ENCODE assay signal across 11 mouse cellular contexts in genomic region chr2:153548221-153548923, GRCm38 (mm10). TPM values are rescaled to one million over a fixed set of nuclear protein-coding genes. Genes with fewer than 3 reads are reported as not detected.
DNase-seq lines count a peak whose midpoint lies in the region; ATAC-seq lines count a peak whose summit lies in the region.
"Had no signal": no experiment of that assay in that cellular context is flagged by ENCODE, and none has a peak within 500 bp of the region (broad histone marks: within the 10 kb centered on the region; RNA-seq: fewer than 3 reads in every experiment).

No protein-coding gene starts in this region.

- no peak for DNase-seq in heart, postnatal 36 days
- DNase-seq in Muller cell, postnatal 12 days (ENCODE audit: inconsistent ontology term) = peak; percentile 9
- DNase-seq in liver, embryonic 13.5 days = no peak
- DNase-seq in gastrocnemius, adult 18-20 months (ENCODE audit: low spot score) = no peak
- DNase-seq in T-cell, adult 2 months (ENCODE audit: low spot score) = no peak
- no peak for DNase-seq in MN1 (ENCODE audit: low spot score)
- DNase-seq: kidney, postnatal 25 days; thymus, postnatal 36 days had no signal

- H3K27me3 ChIP-seq in heart, embryonic 11.5 days (ENCODE audit: control insufficient read depth, insufficient read depth, low read length) = 0 out of 2 replicates have a peak, but pooled peaks cover 4% of the 10 kb centered on the region
- H3K27me3 ChIP-seq in embryonic facial prominence, embryonic 13.5 days = no peaks in the 10 kb centered on the region
- no peaks in the 10 kb centered on the region for H3K27me3 ChIP-seq in liver, embryonic 13.5 days
- H3K27me3 ChIP-seq: lung, embryonic 15.5 days had no signal

- no peak overlapping the region for H3K4me3 ChIP-seq in heart, embryonic 11.5 days (ENCODE audit: low read depth, low read length)
- H3K4me3 ChIP-seq in embryonic facial prominence, embryonic 13.5 days = no peak overlapping the region
- H3K4me3 ChIP-seq in liver, embryonic 13.5 days (replicated peaks) = no peak overlapping the region
- H3K4me3 ChIP-seq: lung, embryonic 15.5 days had no signal

- H3K9ac ChIP-seq in heart, embryonic 11.5 days (ENCODE audit: low read depth, low read length) = peak overlapping the region; percentile 59; the same call in 1 of the 2 replicates
- H3K9ac ChIP-seq in embryonic facial prominence, embryonic 13.5 days = 0 out of 2 replicates have a peak overlapping the region, but pooled peaks have one; percentile 44
- peak overlapping the region; percentile 20 for H3K9ac ChIP-seq in liver, embryonic 13.5 days
- H3K9ac ChIP-seq: lung, embryonic 15.5 days had no signal

- peak overlapping the region; percentile 71 for H3K27ac ChIP-seq in heart, embryonic 11.5 days (ENCODE audit: low read depth, low read length)
- no peak overlapping the region for H3K27ac ChIP-seq in embryonic facial prominence, embryonic 13.5 days
- peak overlapping the region; percentile 87 for H3K27ac ChIP-seq in liver, embryonic 13.5 days
- H3K27ac ChIP-seq: lung, embryonic 15.5 days had no signal

- 48% methylated on average over 14 of the region's 14 CpGs for WGBS in heart, embryonic 11.5 days (ENCODE audit: insufficient replicate concordance)
- 21% methylated on average over 14 of the region's 14 CpGs for WGBS in embryonic facial prominence, embryonic 13.5 days
- WGBS in liver, embryonic 13.5 days (ENCODE audit: insufficient replicate concordance) = 60% methylated on average over 14 of the region's 14 CpGs

- intact Hi-C loops in heart, postnatal 36 days (cut with DNase I) = no loop called here

- no peak overlapping the region for H3K4me2 ChIP-seq in heart, embryonic 11.5 days
- 0 out of 2 replicates have a peak overlapping the region, but pooled peaks have one; percentile 7 for H3K4me2 ChIP-seq in embryonic facial prominence, embryonic 13.5 days
- peak overlapping the region; percentile 54 for H3K4me2 ChIP-seq in liver, embryonic 13.5 days
- H3K4me2 ChIP-seq: lung, embryonic 15.5 days had no signal

- H3K36me3 ChIP-seq in heart, embryonic 11.5 days (ENCODE audit: control insufficient read depth, insufficient read depth, low read length) = no peaks in the 10 kb centered on the region
- H3K36me3 ChIP-seq in embryonic facial prominence, embryonic 13.5 days = no peaks in the 10 kb centered on the region
- H3K36me3 ChIP-seq in liver, embryonic 13.5 days = no peaks in the 10 kb centered on the region
- H3K36me3 ChIP-seq: lung, embryonic 15.5 days had no signal

- H3K9me3 ChIP-seq in heart, embryonic 11.5 days (replicated peaks; ENCODE audit: control insufficient read depth, low read length) = no peaks in the 10 kb centered on the region
- H3K9me3 ChIP-seq in embryonic facial prominence, embryonic 13.5 days = no peaks in the 10 kb centered on the region
- H3K9me3 ChIP-seq in liver, embryonic 13.5 days (replicated peaks) = no peaks in the 10 kb centered on the region
- H3K9me3 ChIP-seq: lung, embryonic 15.5 days had no signal

- H3K4me1 ChIP-seq in heart, embryonic 11.5 days (ENCODE audit: control insufficient read depth, insufficient read depth, low read length) = peaks cover 44% of the 10 kb centered on the region
- peaks cover 10% of the 10 kb centered on the region for H3K4me1 ChIP-seq in embryonic facial prominence, embryonic 13.5 days
- peaks cover 71% of the 10 kb centered on the region for H3K4me1 ChIP-seq in liver, embryonic 13.5 days (replicated peaks)

- ATAC-seq in heart, embryonic 11.5 days (replicated peaks; ENCODE audit: insufficient number of reproducible peaks, low FRiP score, low TSS enrichment) = no peak
- no peak for ATAC-seq in embryonic facial prominence, embryonic 13.5 days (ENCODE audit: insufficient number of reproducible peaks, insufficient read depth, low FRiP score, low TSS enrichment, low read depth)
- no peak for ATAC-seq in liver, embryonic 13.5 days (ENCODE audit: low read depth)

RNA-seq across cellular contexts. Expression of gene Nol4l, which starts 18.6 kb away (rescaled TPM):
- polyA plus RNA-seq in heart, embryonic 11.5 days (2014; fragmentation: Nextera tagmentation; extraction: Ambion mirVana) = 16.0 and 16.7 TPM in 2 replicates
- total RNA-seq in heart, postnatal 36 days (2021) = 1 to 10 TPM; 3.9 to 4.0 TPM
- 12.4 and 16.0 TPM in 2 replicates for polyA plus RNA-seq in embryonic facial prominence, embryonic 13.5 days (2015; fragmentation: Nextera tagmentation; extraction: Ambion mirVana)
- 5.3 and 5.4 TPM in 2 replicates for polyA plus RNA-seq in liver, embryonic 13.5 days (2015; fragmentation: Nextera tagmentation; extraction: Ambion mirVana)
- total RNA-seq in gastrocnemius, adult 18-20 months (2021) = under 1 TPM; 0.46 to 0.97 TPM

RNA-seq across cellular contexts. Expression of gene 4930404H24Rik, which starts 55.8 kb away (rescaled TPM):
- polyA plus RNA-seq in heart, embryonic 11.5 days (2014; fragmentation: Nextera tagmentation; extraction: Ambion mirVana) = not detected in 2 replicates
- total RNA-seq in heart, postnatal 36 days (2021) = not detected
- polyA plus RNA-seq in embryonic facial prominence, embryonic 13.5 days (2015; fragmentation: Nextera tagmentation; extraction: Ambion mirVana) = not detected in 2 replicates
- polyA plus RNA-seq in liver, embryonic 13.5 days (2015; fragmentation: Nextera tagmentation; extraction: Ambion mirVana) = not detected in 2 replicates
- total RNA-seq in gastrocnemius, adult 18-20 months (2021) = not detected
- polyA plus RNA-seq: lung, embryonic 15.5 days had no signal
